Mouse (Mus musculus) heart, embryonic 12.5 days (tissue): ENCODE measurements around the gene Rab11fip5. TPM values are rescaled to one million over a fixed set of nuclear protein-coding genes. Genes with fewer than 3 reads are reported as not detected.

Source experiments
- ATAC-seq: fragments of 200-750 bp; cut with Nextera tagmentation; 2 replicates; pipeline ENCODE4 v1.8.0; 2017; ENCODE audit warnings: moderate TSS enrichment, moderate library complexity; ENCODE audit not compliant: insufficient number of reproducible peaks, low FRiP score
- H3K27ac ChIP-seq: fragments of 300-500 bp; sonication (generic); 2 replicates; pipeline ENCODE4 v1.5.1; 2016; ENCODE audit warnings: mild to moderate bottlenecking, moderate library complexity; ENCODE audit not compliant: poor library complexity, severe bottlenecking
- H3K27me3 ChIP-seq: fragments of 300-500 bp; sonication (generic); replicated peaks from 2 replicates; pipeline ENCODE4 v1.6.1; 2016; ENCODE audit warnings: mild to moderate bottlenecking, moderate library complexity
- H3K36me3 ChIP-seq: fragments of 300-500 bp; sonication (generic); 2 replicates; pipeline ENCODE4 v1.6.1; 2016; ENCODE audit warnings: mild to moderate bottlenecking, moderate library complexity
- H3K4me1 ChIP-seq: fragments of 300-500 bp; sonication (generic); replicated peaks from 2 replicates; pipeline ENCODE4 v1.6.1; 2016; ENCODE audit warnings: mild to moderate bottlenecking
- H3K4me2 ChIP-seq: fragments of 300-500 bp; sonication (generic); 2 replicates; pipeline ENCODE4 v1.6.1; 2016; ENCODE audit warnings: mild to moderate bottlenecking, moderate library complexity
- H3K4me3 ChIP-seq: fragments of 300-500 bp; sonication (generic); 2 replicates; pipeline ENCODE4 v1.5.1; 2016; ENCODE audit warnings: mild to moderate bottlenecking
- H3K9ac ChIP-seq: fragments of 300-500 bp; sonication (generic); 2 replicates; pipeline ENCODE4 v1.6.1; 2016; ENCODE audit warnings: mild to moderate bottlenecking, moderate library complexity
- H3K9me3 ChIP-seq: fragments of 300-500 bp; sonication (generic); replicated peaks from 2 replicates; pipeline ENCODE4 v1.6.1; 2016; ENCODE audit warnings: mild to moderate bottlenecking, moderate library complexity
- WGBS: fragments of 180-500 bp; shearing (Covaris S2); methylation state at CpG from one replicate; pipeline ENCODE4 v1.1.7; 2016; 5-methylcytosine and 5-hydroxymethylcytosine counted together
- polyA plus RNA-seq: library from polyadenylated mRNA; unstranded; fragments of >200 nt; fragmentation: Nextera tagmentation; extraction: Ambion mirVana; gene quantifications from 2 replicates; pipeline ENCODE4 v1.2.1, GENCODE M21; 2016

Gene Rab11fip5
- polyA plus RNA-seq, 1 experiment from 2014 or later, result 42.6 TPM

DNA sequence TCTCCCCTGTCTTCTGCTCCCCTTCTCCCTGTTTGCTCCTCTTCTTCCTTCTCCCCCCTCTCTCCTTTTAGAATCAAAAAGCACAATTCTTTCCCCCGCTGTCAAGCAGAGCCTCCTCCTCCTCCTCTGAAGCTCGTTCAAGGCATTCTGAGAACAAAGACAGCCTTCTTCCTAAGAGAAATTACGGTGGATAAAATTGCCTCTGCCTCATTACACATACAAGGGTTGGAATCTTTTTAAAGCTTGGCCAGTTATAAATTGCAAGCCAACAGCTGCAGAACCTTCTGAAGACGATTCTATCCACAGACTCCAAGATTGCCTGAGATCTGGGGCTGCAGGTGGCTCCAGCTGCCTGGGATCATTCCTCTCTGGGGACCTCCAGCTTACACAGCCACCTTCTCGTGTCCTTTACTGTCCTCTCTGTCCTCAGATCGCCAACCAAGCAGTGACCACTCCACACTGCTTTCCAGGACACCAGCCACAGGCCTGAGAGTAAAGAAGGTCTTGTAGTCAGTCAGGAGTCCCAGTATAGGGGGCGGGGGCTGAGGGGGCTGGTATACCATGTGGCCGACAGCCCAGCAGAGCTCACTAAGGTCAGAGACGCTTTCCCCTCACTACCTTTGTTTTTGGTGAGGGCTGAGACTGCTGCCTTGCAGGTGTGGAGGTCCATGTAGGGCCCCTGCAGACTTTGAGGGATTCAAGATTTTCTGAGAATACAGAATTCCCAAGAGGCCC, 60.2 kb downstream of the Rab11fip5 start:
- H3K9ac ChIP-seq, result no peak overlapping the region
- 56% methylated on average over 9 of the region's 9 CpGs for WGBS
- H3K27ac ChIP-seq, result no peak overlapping the region
- ATAC-seq, result no peak
- no peaks in the 10 kb centered on the region for H3K9me3 ChIP-seq
- no peaks in the 10 kb centered on the region for H3K36me3 ChIP-seq
- H3K4me1 ChIP-seq, result no peaks in the 10 kb centered on the region
- no peaks in the 10 kb centered on the region for H3K27me3 ChIP-seq
- no peak overlapping the region for H3K4me3 ChIP-seq
- no peak overlapping the region for H3K4me2 ChIP-seq

DNA sequence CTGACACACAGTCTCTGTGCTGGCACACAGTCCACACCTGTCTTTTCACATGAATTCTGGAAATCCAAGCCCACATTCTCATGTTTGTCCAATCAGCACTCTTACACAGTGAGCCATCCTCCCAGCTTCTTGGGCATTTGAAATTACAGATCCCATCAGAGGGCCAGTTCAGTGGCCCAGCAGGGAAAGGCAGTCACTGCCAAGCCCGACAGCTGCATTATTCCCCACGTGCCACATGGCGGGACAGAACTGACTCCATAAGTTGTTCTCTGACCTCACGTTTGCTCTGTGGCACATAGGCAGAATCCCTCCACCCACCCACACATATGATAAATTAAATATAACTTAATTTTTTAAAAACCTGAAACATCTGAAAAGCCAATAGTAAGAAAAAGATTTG, 66.5 kb downstream of the Rab11fip5 start:
- ATAC-seq, result no peak
- no peaks in the 10 kb centered on the region for H3K9me3 ChIP-seq
- H3K27me3 ChIP-seq, result no peaks in the 10 kb centered on the region
- H3K4me2 ChIP-seq, result no peak overlapping the region
- H3K9ac ChIP-seq, result no peak overlapping the region
- H3K27ac ChIP-seq, result no peak overlapping the region
- peaks cover 2% of the 10 kb centered on the region for H3K4me1 ChIP-seq
- H3K36me3 ChIP-seq, result no peaks in the 10 kb centered on the region
- 80% methylated on average over 4 of the region's 4 CpGs for WGBS
- H3K4me3 ChIP-seq, result no peak overlapping the region

DNA sequence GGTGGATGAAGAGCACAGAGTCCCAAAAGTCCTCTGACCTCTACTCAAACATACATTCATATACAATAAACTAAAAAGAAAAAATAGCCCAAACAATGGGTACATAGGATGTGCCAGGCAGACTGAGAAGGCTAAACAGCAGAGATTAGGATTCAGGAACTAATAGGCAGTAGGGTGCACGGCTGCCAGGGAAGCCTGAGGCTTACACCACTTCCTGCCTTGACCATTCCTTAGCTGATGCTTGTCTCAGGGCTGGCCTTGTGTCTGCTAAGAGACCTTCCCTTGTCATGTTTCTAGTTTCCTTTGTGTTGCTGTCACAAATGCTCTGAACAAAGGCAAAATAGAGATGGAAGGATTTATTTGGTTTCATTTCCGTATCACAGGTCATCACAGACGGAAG, 68.1 kb downstream of the Rab11fip5 start:
- no peak overlapping the region for H3K4me2 ChIP-seq
- no peak for ATAC-seq
- no peak overlapping the region for H3K4me3 ChIP-seq
- H3K9me3 ChIP-seq, result no peaks in the 10 kb centered on the region
- no peak overlapping the region for H3K9ac ChIP-seq
- no peaks in the 10 kb centered on the region for H3K27me3 ChIP-seq
- H3K36me3 ChIP-seq, result no peaks in the 10 kb centered on the region
- H3K4me1 ChIP-seq, result peaks cover 7% of the 10 kb centered on the region
- no peak overlapping the region for H3K27ac ChIP-seq
- 76% methylated on average over 3 of the region's 3 CpGs for WGBS

DNA sequence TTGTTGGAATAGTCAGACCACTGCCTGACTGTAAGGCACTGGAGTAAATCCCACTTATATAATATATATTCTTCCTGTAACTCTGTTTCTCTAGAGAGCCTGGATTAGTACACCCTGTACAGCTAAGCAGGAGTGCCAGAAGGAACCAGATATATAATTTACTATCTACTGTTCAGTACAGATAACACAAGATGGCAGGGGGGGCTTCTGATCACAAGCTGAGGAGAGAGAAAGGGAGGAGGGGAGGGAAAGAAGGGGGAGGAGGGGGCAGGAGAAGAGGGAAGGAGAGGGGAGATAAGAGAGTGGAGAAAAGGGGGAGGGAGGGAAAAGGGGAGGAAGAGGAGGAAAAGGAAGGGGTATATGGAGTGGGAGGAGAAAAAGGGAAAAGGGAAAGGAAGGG, 68.6 kb downstream of the Rab11fip5 start:
- no peaks in the 10 kb centered on the region for H3K27me3 ChIP-seq
- no peaks in the 10 kb centered on the region for H3K36me3 ChIP-seq
- H3K4me3 ChIP-seq, result no peak overlapping the region
- no peak overlapping the region for H3K9ac ChIP-seq
- no peak overlapping the region for H3K27ac ChIP-seq
- H3K4me1 ChIP-seq, result peaks cover 7% of the 10 kb centered on the region
- H3K9me3 ChIP-seq, result no peaks in the 10 kb centered on the region
- no peak overlapping the region for H3K4me2 ChIP-seq
- ATAC-seq, result no peak

DNA sequence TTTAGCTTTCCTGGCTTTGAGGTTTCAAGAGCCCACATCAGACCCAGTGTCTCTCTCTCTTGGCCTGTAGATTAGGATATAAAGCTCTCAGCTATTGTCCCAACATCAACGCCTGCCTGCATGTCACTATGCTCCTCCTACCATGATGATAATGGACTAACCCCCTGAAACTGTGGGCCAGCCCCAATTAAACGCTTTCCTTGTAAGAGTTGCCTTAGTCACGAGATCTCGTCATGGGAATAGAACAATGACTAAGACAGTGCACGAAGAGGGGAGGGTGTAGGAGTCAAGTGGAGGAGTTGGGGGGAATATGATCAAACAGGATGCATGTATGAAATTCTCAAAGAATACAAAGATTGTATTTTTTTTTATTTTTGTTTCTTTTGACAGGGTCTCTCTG, 69.5 kb downstream of the Rab11fip5 start:
- no peak for ATAC-seq
- 76% methylated on average over 5 of the region's 5 CpGs for WGBS
- Histone ChIP-seq H3K4me1 (peaks cover 7% of the 10 kb centered on the region), H3K9me3 (no peaks in the 10 kb centered on the region), H3K27me3 (no peaks in the 10 kb centered on the region), H3K9ac (no peak overlapping the region), H3K36me3 (no peaks in the 10 kb centered on the region), H3K27ac (no peak overlapping the region), H3K4me3 (no peak overlapping the region), H3K4me2 (no peak overlapping the region)

DNA sequence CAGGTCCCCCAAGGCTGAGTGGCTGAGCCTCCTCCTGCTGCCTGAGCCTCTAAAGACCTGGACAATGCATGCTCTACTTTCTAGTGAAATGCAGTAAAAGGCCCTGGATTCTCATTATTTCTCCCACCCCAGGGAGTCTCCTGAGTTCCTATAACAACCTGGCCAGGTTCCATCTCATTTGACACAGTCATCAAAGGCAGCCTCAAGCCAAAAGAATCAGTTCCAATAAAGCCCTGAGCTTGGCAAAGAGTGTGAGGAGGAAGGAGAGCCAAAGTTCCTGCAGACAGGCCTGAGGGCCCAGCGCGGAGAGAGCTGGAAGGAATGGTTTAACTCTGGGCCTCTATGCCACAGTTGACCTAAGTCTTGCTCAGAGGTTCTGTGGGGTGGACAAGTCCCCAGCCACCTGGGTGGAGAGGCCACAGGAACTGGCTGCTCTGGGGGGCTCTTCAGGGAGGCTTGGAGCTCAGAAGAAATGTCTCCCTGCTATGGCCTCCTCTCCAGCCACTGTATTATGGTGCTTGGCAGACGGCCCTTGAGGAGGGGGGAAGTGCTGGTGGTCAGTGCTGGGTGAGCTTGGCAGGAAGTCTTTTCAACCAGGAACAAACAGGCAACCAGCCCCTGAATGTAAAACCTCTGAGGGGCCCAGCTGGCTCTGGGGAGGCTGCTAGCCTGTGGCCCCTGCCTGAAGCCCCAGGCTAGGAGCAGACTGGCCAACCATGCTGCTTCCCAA, 71.9 kb downstream of the Rab11fip5 start:
- 82% methylated on average over 3 of the region's 3 CpGs for WGBS
- no peak overlapping the region for H3K9ac ChIP-seq
- no peaks in the 10 kb centered on the region for H3K36me3 ChIP-seq
- no peak overlapping the region for H3K4me3 ChIP-seq
- H3K4me1 ChIP-seq, result peaks cover 7% of the 10 kb centered on the region
- H3K27me3 ChIP-seq, result no peaks in the 10 kb centered on the region
- ATAC-seq, result no peak
- no peak overlapping the region for H3K27ac ChIP-seq
- H3K4me2 ChIP-seq, result no peak overlapping the region
- H3K9me3 ChIP-seq, result no peaks in the 10 kb centered on the region

DNA sequence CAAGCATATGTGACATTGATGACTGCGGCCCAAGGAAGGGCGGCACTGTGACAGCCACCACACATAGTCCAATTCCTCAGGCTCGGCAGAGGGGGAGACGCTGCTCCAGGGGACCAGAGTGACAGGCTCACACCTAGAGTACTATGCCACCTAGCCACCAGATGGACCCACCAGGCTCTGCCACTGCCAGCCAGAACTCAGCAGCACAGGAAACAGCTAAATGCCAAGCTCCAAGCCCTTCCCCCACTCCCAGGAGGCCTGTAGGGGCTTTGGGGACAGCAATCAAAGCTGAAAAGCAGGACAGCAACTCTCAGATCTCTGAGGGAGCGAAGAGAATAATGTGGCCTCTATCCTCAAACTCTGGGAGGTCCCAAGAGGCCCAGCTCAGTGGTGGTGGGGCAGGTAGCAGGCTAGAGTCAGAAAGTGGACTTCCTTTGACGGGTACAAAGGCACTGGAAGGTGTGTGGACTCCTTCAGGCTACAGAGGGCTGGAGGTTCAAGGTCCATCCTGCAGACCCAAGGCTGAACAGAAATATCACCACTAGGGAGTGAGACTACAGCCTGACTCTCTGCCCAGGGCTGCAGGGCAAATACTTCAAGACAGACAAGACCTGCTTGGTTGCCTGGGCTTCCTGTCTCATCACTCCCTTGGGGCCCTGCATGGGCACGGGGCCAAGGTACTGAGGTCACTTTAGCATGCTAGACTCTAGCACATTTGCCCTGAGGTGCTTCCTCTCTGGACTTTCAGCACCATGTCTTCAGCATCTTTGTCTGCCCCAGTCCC, 78.9 kb downstream of the Rab11fip5 start:
- Histone ChIP-seq H3K27me3 (no peaks in the 10 kb centered on the region), H3K9me3 (peaks cover 2% of the 10 kb centered on the region; the same call in 1 of the 2 replicates), H3K4me1 (peaks cover 12% of the 10 kb centered on the region), H3K27ac (no peak overlapping the region), H3K9ac (no peak overlapping the region), H3K36me3 (no peaks in the 10 kb centered on the region), H3K4me2 (no peak overlapping the region), H3K4me3 (no peak overlapping the region)
- WGBS, result 67% methylated on average over 7 of the region's 7 CpGs
- no peak for ATAC-seq

DNA sequence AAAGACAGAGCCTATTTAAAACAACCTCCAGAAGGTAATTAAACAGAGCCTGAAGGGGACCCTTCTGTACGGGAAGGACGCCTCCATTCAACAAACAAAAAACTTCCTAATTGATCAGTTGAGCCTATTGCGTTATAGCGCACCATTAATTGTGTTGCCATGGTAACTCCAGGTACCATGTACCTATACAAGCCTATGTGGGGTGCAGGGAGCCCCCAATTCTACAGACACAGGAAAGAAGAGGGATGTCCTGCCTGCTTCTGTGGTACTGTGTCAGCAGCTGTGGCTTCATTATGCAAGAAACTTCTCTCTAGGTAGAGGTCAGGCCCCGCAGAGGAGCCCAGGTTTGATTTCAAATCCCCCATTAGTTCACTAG, 80.4 kb downstream of the Rab11fip5 start:
- Histone ChIP-seq H3K4me3 (no peak overlapping the region), H3K9ac (no peak overlapping the region), H3K36me3 (no peaks in the 10 kb centered on the region), H3K4me2 (no peak overlapping the region), H3K4me1 (peaks cover 12% of the 10 kb centered on the region), H3K9me3 (peaks cover 2% of the 10 kb centered on the region; the same call in 1 of the 2 replicates), H3K27me3 (no peaks in the 10 kb centered on the region), H3K27ac (no peak overlapping the region)
- ATAC-seq, result no peak
- 83% methylated on average over 5 of the region's 5 CpGs for WGBS

DNA sequence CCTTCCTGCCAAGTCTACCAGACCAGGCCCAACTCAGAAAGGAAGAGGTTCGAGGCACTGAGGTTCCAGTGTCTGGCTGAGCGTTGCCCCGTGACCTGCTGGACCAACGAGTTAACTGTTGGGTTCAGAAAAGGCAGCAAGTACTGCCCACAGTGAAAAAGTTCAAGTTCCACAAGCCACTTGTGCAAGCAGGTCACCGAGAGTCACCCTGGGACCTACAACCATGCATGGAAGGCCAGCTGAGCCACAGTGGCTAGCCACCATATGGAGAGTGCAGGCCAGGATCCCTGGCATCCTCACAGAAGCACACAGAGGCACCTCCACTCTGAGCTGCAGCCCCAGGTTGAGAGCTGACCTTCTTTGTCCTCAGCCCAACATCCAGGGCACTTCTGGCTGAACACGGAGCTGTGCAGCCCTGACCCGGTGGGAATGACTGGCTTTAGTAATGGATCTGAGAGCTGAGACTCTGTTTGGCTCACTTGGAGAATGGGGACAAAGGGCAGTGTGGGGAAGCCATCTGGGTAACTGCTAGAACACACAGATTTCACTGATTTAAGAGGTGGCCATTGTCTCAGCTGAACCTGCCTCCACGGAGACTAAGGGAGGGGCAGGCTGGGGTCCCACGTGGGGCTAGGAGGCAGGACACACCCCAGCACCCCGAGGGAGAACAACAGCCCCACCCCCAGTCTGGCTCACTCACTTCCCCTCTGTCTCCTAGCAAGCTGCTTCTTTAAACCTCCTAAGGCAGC, 81.0 kb downstream of the Rab11fip5 start:
- no peaks in the 10 kb centered on the region for H3K36me3 ChIP-seq
- H3K4me3 ChIP-seq, result no peak overlapping the region
- ATAC-seq, result 0 out of 2 replicates have a peak, but pooled peaks have one; percentile 29
- H3K4me2 ChIP-seq, result no peak overlapping the region
- peaks cover 12% of the 10 kb centered on the region for H3K4me1 ChIP-seq
- 62% methylated on average over 10 of the region's 10 CpGs for WGBS
- no peaks in the 10 kb centered on the region for H3K27me3 ChIP-seq
- H3K27ac ChIP-seq, result no peak overlapping the region
- peaks cover 2% of the 10 kb centered on the region; the same call in 1 of the 2 replicates for H3K9me3 ChIP-seq
- H3K9ac ChIP-seq, result no peak overlapping the region

DNA sequence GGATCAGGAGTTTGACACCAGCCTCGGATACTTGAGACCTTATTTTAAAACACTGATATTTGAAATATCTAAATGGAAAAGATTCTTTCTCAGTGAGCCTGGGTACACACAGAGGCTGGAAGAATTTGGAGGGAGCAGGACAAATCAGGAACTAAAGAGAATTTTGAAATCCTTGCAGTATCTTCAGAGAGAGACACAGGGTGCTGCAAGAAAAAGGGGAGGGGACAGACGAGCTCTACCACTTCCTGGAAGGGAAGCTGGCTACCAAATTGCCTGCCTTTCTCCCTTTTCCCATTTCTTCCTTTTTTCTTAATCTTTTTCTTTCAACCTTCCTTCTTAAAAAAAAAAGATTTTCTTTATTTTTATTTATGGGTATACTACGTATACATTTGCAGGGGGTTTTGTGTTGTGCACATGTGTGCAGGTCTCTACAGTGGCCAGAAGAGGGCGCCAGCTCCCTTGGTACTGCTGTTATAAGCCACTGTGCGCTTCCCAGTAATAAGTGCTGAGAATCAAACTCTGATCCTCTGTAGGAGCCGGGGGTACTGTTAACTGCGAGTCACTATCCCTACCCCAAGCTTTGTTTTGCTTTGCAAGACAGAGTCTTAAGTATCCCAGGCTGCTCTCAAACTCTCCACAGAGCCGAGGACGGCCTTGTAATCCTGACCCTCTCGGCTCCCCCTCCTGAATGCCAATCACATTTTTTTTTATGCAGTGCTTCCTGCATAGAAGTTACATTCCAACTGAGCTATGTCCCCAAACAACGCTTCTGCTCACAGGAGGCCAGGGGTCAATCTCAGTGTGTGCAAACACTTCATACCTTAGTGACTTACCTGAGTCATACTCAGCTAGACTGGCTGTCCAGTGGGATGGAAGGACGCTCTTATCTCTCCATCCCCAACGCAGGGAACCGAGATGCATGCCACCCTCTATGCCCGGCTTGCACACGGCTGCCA, 83.3 kb downstream of the Rab11fip5 start:
- 84% methylated on average over 16 of the region's 16 CpGs for WGBS
- H3K27ac ChIP-seq, result no peak overlapping the region
- H3K36me3 ChIP-seq, result no peaks in the 10 kb centered on the region
- peaks cover 11% of the 10 kb centered on the region for H3K4me1 ChIP-seq
- H3K27me3 ChIP-seq, result no peaks in the 10 kb centered on the region
- H3K4me3 ChIP-seq, result no peak overlapping the region
- peaks cover 2% of the 10 kb centered on the region; the same call in 1 of the 2 replicates for H3K9me3 ChIP-seq
- no peak overlapping the region for H3K9ac ChIP-seq
- ATAC-seq, result no peak
- H3K4me2 ChIP-seq, result no peak overlapping the region
